Comparison of ENCODE assay signal across 9 mouse cellular contexts in the genomic region with DNA sequence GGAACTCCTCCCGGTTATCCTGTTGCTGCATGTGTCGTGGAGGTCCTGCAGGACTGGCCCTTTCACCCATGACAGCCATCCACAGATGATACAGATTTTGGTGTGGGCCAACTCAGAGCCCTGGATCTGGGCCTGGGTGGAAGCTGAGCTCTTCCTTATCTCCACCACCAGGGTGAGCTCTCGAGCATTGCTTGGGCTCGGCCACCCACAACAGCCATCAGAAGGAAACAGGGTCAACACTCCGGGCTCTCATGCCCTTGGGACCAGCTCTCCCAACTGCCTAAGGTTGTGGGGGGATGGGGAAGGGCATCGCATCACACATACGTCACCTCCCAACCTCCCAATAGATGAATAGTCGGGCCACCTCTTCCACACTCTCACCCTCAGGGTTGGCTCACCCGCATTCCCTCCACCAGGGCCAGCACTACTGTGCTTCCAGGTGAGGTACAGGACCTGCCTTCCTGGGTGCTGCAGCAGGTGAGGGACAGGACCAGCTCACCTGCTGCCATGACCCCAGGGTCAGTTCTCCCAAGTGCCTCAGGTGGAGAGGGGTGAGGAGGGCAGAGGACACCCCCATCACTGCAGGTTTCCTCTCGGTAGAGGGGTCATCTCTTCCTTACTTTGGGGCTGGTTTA. TPM values are rescaled to one million over a fixed set of nuclear protein-coding genes. Genes with fewer than 3 reads are reported as not detected.
DNase-seq lines count a peak whose midpoint lies in the region; ATAC-seq and TF ChIP-seq lines count a peak whose summit lies in the region.
"Had no signal": no experiment of that assay in that cellular context is flagged by ENCODE, and none has a peak within 500 bp of the region (broad histone marks: within the 10 kb centered on the region; RNA-seq: fewer than 3 reads in every experiment).

No protein-coding gene starts in this region.

- H3K27me3 ChIP-seq in forebrain, embryonic 10.5 days (ENCODE audit: poor library complexity, severe bottlenecking): no peaks in the 10 kb centered on the region
- no peaks in the 10 kb centered on the region for H3K27me3 ChIP-seq in forebrain, embryonic 11.5 days (ENCODE audit: control insufficient read depth, insufficient read depth, low read length)
- no peaks in the 10 kb centered on the region for H3K27me3 ChIP-seq in lung, embryonic 14.5 days (ENCODE audit: insufficient read depth, low read length)
- H3K27me3 ChIP-seq in stomach, postnatal 0 days (ENCODE audit: control insufficient read depth, insufficient read depth, low read length): no peaks in the 10 kb centered on the region
- H3K27me3 ChIP-seq: embryonic facial prominence, embryonic 15.5 days had no signal

- H3K36me3 ChIP-seq in forebrain, embryonic 10.5 days (replicated peaks): no peaks in the 10 kb centered on the region
- no peaks in the 10 kb centered on the region for H3K36me3 ChIP-seq in forebrain, embryonic 11.5 days (ENCODE audit: control insufficient read depth, insufficient read depth, low read length)
- no peaks in the 10 kb centered on the region for H3K36me3 ChIP-seq in lung, embryonic 14.5 days (ENCODE audit: insufficient read depth)
- no peaks in the 10 kb centered on the region for H3K36me3 ChIP-seq in stomach, postnatal 0 days (ENCODE audit: control insufficient read depth, insufficient read depth, low read length)
- H3K36me3 ChIP-seq: embryonic facial prominence, embryonic 15.5 days had no signal

- no peak overlapping the region for H3K9ac ChIP-seq in forebrain, embryonic 11.5 days (ENCODE audit: low read length)
- H3K9ac ChIP-seq in lung, embryonic 14.5 days: no peak overlapping the region
- H3K9ac ChIP-seq in stomach, postnatal 0 days (ENCODE audit: low read length): no peak overlapping the region
- H3K9ac ChIP-seq: embryonic facial prominence, embryonic 15.5 days had no signal

- no peaks in the 10 kb centered on the region for H3K4me1 ChIP-seq in forebrain, embryonic 10.5 days
- no peaks in the 10 kb centered on the region for H3K4me1 ChIP-seq in forebrain, embryonic 11.5 days (replicated peaks; ENCODE audit: control insufficient read depth, insufficient read depth, low read length)
- no peaks in the 10 kb centered on the region for H3K4me1 ChIP-seq in lung, embryonic 14.5 days (ENCODE audit: insufficient read depth)
- H3K4me1 ChIP-seq in stomach, postnatal 0 days (replicated peaks; ENCODE audit: control insufficient read depth, insufficient read depth): no peaks in the 10 kb centered on the region
- H3K4me1 ChIP-seq: embryonic facial prominence, embryonic 15.5 days had no signal

- no peak for TF ChIP-seq EP300 in stomach, postnatal 0 days (optimal IDR thresholded peaks at IDR 0.05)

- H3K4me3 ChIP-seq in forebrain, embryonic 10.5 days: no peak overlapping the region
- H3K4me3 ChIP-seq in forebrain, embryonic 11.5 days (ENCODE audit: low read depth, low read length): no peak overlapping the region
- H3K4me3 ChIP-seq in lung, embryonic 14.5 days (ENCODE audit: low read depth, low read length): no peak overlapping the region
- H3K4me3 ChIP-seq in stomach, postnatal 0 days (ENCODE audit: low read depth, low read length): no peak overlapping the region
- H3K4me3 ChIP-seq: embryonic facial prominence, embryonic 15.5 days had no signal

- no peak overlapping the region for H3K27ac ChIP-seq in forebrain, embryonic 10.5 days
- H3K27ac ChIP-seq in forebrain, embryonic 11.5 days (ENCODE audit: low read depth, low read length): no peak overlapping the region
- H3K27ac ChIP-seq in lung, embryonic 14.5 days (ENCODE audit: low read depth): no peak overlapping the region
- no peak overlapping the region for H3K27ac ChIP-seq in stomach, postnatal 0 days (replicated peaks)
- H3K27ac ChIP-seq: embryonic facial prominence, embryonic 15.5 days had no signal

- DNase-seq in forebrain, embryonic 10.5 days (ENCODE audit: extremely low spot score, low spot score): peak; percentile 14
- DNase-seq in forebrain, embryonic 11.5 days (ENCODE audit: low spot score): no peak
- DNase-seq in lung, embryonic 14.5 days: peak; percentile 37
- DNase-seq in lung, postnatal 25 days (ENCODE audit: low spot score): no peak
- DNase-seq in stomach, postnatal 0 days (ENCODE audit: low spot score): peak; percentile 29
- no peak for DNase-seq in spleen, adult 18-20 months
- no peak for DNase-seq in spleen, adult 12 weeks (ENCODE audit: low spot score)

- 73% methylated on average over 10 of the region's 10 CpGs for WGBS in forebrain, embryonic 10.5 days
- 75% methylated on average over 10 of the region's 10 CpGs for WGBS in forebrain, embryonic 11.5 days
- 66% methylated on average over 10 of the region's 10 CpGs for WGBS in lung, embryonic 14.5 days
- WGBS in stomach, postnatal 0 days: 70% methylated on average over 10 of the region's 10 CpGs

- no peak overlapping the region for H3K4me2 ChIP-seq in forebrain, embryonic 11.5 days (ENCODE audit: low read depth, low read length, severe bottlenecking)
- no peak overlapping the region for H3K4me2 ChIP-seq in lung, embryonic 14.5 days
- H3K4me2 ChIP-seq in stomach, postnatal 0 days (replicated peaks; ENCODE audit: low read depth): no peak overlapping the region
- H3K4me2 ChIP-seq: embryonic facial prominence, embryonic 15.5 days had no signal

- no peaks in the 10 kb centered on the region for H3K9me3 ChIP-seq in forebrain, embryonic 10.5 days
- H3K9me3 ChIP-seq in forebrain, embryonic 11.5 days (ENCODE audit: control insufficient read depth, low read length): no peaks in the 10 kb centered on the region
- no peaks in the 10 kb centered on the region for H3K9me3 ChIP-seq in lung, embryonic 14.5 days (ENCODE audit: low read depth, low read length)
- no peaks in the 10 kb centered on the region for H3K9me3 ChIP-seq in stomach, postnatal 0 days (ENCODE audit: control insufficient read depth, low read length)
- H3K9me3 ChIP-seq: embryonic facial prominence, embryonic 15.5 days had no signal

- peak; percentile 67 for TF ChIP-seq CTCF in lung, embryonic 14.5 days (IDR thresholded peaks at IDR 0.05; ENCODE audit: low read depth)
- TF ChIP-seq CTCF in stomach, postnatal 0 days (IDR thresholded peaks at IDR 0.05; ENCODE audit: low read depth): peak; percentile 73

- ATAC-seq in forebrain, embryonic 11.5 days (replicated peaks; ENCODE audit: low FRiP score): no peak; the same call in 1 of the 2 replicates
- ATAC-seq in lung, embryonic 14.5 days (ENCODE audit: insufficient read depth): no peak
- ATAC-seq in granulocyte monocyte progenitor cell, adult 5-6 weeks (replicated peaks; ENCODE audit: poor library complexity, severe bottlenecking): peak; percentile 81
- ATAC-seq in stomach, postnatal 0 days (ENCODE audit: low FRiP score, low TSS enrichment): peak; percentile 26; the same call in 1 of the 2 replicates

RNA-seq across cellular contexts. Expression of gene Trim42, which starts 54.2 kb away (rescaled TPM):
- polyA plus RNA-seq in forebrain, embryonic 10.5 days (2016; fragmentation: Nextera tagmentation; extraction: Ambion mirVana): not detected in 2 replicates
- polyA plus RNA-seq in forebrain, embryonic 11.5 days (2014; fragmentation: Nextera tagmentation; extraction: Ambion mirVana): not detected in 2 replicates
- not detected in 2 replicates for polyA plus RNA-seq in lung, embryonic 14.5 days (2014; fragmentation: Nextera tagmentation; extraction: Ambion mirVana)
- not detected in 2 replicates for total RNA-seq in granulocyte monocyte progenitor cell, adult 5-6 weeks (2014; fragmentation: Nextera tagmentation)
- not detected in 2 replicates for total RNA-seq in granulocyte monocyte progenitor cell, adult 5-6 weeks (2017)
- polyA plus RNA-seq in stomach, postnatal 0 days (2015; fragmentation: Nextera tagmentation; extraction: Ambion mirVana): not detected in 2 replicates
- polyA plus RNA-seq: embryonic facial prominence, embryonic 15.5 days had no signal

Comparison
In these comparisons a context has a peak if more than half of its experiments do, and no peak if none do; other contexts are left out.
1. DNase-seq: peak in forebrain, embryonic 10.5 days (single experiment), lung, embryonic 14.5 days (single experiment) and stomach, postnatal 0 days (single experiment); none in forebrain, embryonic 11.5 days (single experiment), lung, postnatal 25 days (single experiment), spleen, adult 18-20 months (0 of 2) and spleen, adult 12 weeks (single experiment).
2. ATAC-seq: peak in granulocyte monocyte progenitor cell, adult 5-6 weeks (single experiment) and stomach, postnatal 0 days (single experiment); none in forebrain, embryonic 11.5 days (single experiment) and lung, embryonic 14.5 days (single experiment).